Mouse (Mus musculus) MEL (cell line): ENCODE measurements around the gene Ddx54. TPM values are rescaled to one million over a fixed set of nuclear protein-coding genes. Genes with fewer than 3 reads are reported as not detected.

ENCODE experiments used
- DNase-seq: peaks from one replicate; pipeline ENCODE4 v3.0.0; 2011; ENCODE audit warnings: low read depth, low spot score
- H3K27ac ChIP-seq: 2 replicates; pipeline ENCODE4 v1.5.1; 2012; ENCODE audit warnings: low read depth, mild to moderate bottlenecking, control low read depth, low read length, moderate library complexity; ENCODE audit not compliant: control insufficient read depth
- H3K27me3 ChIP-seq, 2 experiments: fragments of 150-350 bp in 1 of 2; sonication (generic) in 1 of 2; 2 replicates each; pipeline ENCODE4 v1.6.1; 2012; ENCODE audit warnings: low read length in 2 of 2, mild to moderate bottlenecking in 2 of 2, improper control_type of control experiment in 1 of 2, moderate library complexity in 1 of 2; ENCODE audit not compliant: insufficient read depth in 2 of 2, control insufficient read depth in 1 of 2
- H3K36me3 ChIP-seq, 2 experiments: 2 replicates each; pipeline ENCODE4 v1.6.1; 2012 to 2014; ENCODE audit warnings: low read length in 2 of 2, improper control_type of control experiment in 1 of 2, inconsistent platforms in 1 of 2, mild to moderate bottlenecking in 1 of 2; ENCODE audit not compliant: insufficient read depth in 2 of 2, control insufficient read depth in 1 of 2
- H3K4me1 ChIP-seq, 2 experiments: fragments of 150-350 bp in 1 of 2; sonication (generic) in 1 of 2; 2 replicates each; pipeline ENCODE4 v1.6.1; 2012; ENCODE audit warnings: low read length in 2 of 2, improper control_type of control experiment in 1 of 2, mild to moderate bottlenecking in 1 of 2; ENCODE audit not compliant: insufficient read depth in 2 of 2, control insufficient read depth in 1 of 2
- H3K4me3 ChIP-seq, 2 experiments: fragments of 150-350 bp in 1 of 2; sonication (generic) in 1 of 2; 2 replicates each; pipeline ENCODE4 v1.5.1; 2012; ENCODE audit warnings: low read depth in 2 of 2, low read length in 2 of 2, mild to moderate bottlenecking in 2 of 2, moderate library complexity in 2 of 2, control low read depth in 1 of 2, improper control_type of control experiment in 1 of 2; ENCODE audit not compliant: control insufficient read depth in 1 of 2, insufficient read depth in 1 of 2
- H3K79me2 ChIP-seq: 2 replicates; pipeline ENCODE4 v1.6.1; 2012; ENCODE audit warnings: mild to moderate bottlenecking, low read length, moderate library complexity; ENCODE audit not compliant: control insufficient read depth, poor library complexity, insufficient read depth
- H3K9ac ChIP-seq: 2 replicates; pipeline ENCODE4 v1.6.1; 2012; ENCODE audit warnings: low read depth, mild to moderate bottlenecking, control low read depth, low read length, moderate library complexity; ENCODE audit not compliant: control insufficient read depth, poor library complexity, severe bottlenecking
- H3K9me3 ChIP-seq: fragments of 150-350 bp; sonication (generic); replicated peaks from 2 replicates; pipeline ENCODE4 v1.6.1; 2012; ENCODE audit warnings: mild to moderate bottlenecking, low read length, improper control_type of control experiment, moderate library complexity; ENCODE audit not compliant: insufficient read depth
- BHLHE40 ChIP-seq: IDR thresholded peaks from 2 replicates; pipeline ENCODE4 v1.6.1; 2012; ENCODE audit warnings: low read depth, mild to moderate bottlenecking, inconsistent platforms, low read length, improper control_type of control experiment, borderline replicate concordance
- CHD1 ChIP-seq: IDR thresholded peaks from 2 replicates; pipeline ENCODE4 v1.6.1; 2012; ENCODE audit warnings: low read depth, mild to moderate bottlenecking, inconsistent platforms, low read length, improper control_type of control experiment
- ELF1 ChIP-seq: IDR thresholded peaks from 2 replicates; pipeline ENCODE4 v1.6.1; 2014; ENCODE audit warnings: low read depth, mild to moderate bottlenecking, inconsistent platforms, low read length, improper control_type of control experiment, moderate library complexity
- ETS1 ChIP-seq: IDR thresholded peaks from 2 replicates; pipeline ENCODE4 v1.6.1; 2012; ENCODE audit warnings: low read depth, mild to moderate bottlenecking, inconsistent platforms, low read length, improper control_type of control experiment, moderate library complexity
- GABPA ChIP-seq: IDR thresholded peaks from 2 replicates; pipeline ENCODE4 v1.6.1; 2012; ENCODE audit warnings: low read depth, mild to moderate bottlenecking, inconsistent platforms, low read length, improper control_type of control experiment, moderate library complexity
- GATA1 ChIP-seq: IDR thresholded peaks from 2 replicates; pipeline ENCODE4 v1.6.1; 2011; ENCODE audit warnings: low read depth, low read length, improper control_type of control experiment
- HCFC1 ChIP-seq: IDR thresholded peaks from 2 replicates; pipeline ENCODE4 v1.6.1; 2012; ENCODE audit warnings: low read depth, mild to moderate bottlenecking, inconsistent platforms, low read length, improper control_type of control experiment, moderate library complexity
- KAT2A ChIP-seq: conservative IDR thresholded peaks from 2 replicates; pipeline ENCODE4 v1.6.1; 2012; ENCODE audit warnings: low read depth, low read length, improper control_type of control experiment, inconsistent platforms
- MAX ChIP-seq: IDR thresholded peaks from 2 replicates; pipeline ENCODE4 v1.6.1; 2011; ENCODE audit warnings: low read length, improper control_type of control experiment
- MEF2A ChIP-seq: IDR thresholded peaks from 2 replicates; pipeline ENCODE4 v1.6.1; 2014; ENCODE audit warnings: low read depth, mild to moderate bottlenecking, inconsistent platforms, low read length, improper control_type of control experiment; ENCODE audit not compliant: poor library complexity, insufficient replicate concordance, severe bottlenecking; ENCODE audit errors: extremely low read depth
- MYB ChIP-seq: IDR thresholded peaks from 2 replicates; pipeline ENCODE4 v1.6.1; 2011; ENCODE audit warnings: mild to moderate bottlenecking, low read depth, low read length, improper control_type of control experiment
- NELFE ChIP-seq: IDR thresholded peaks from 2 replicates; pipeline ENCODE4 v1.6.1; 2011; ENCODE audit warnings: low read depth, low read length, improper control_type of control experiment
- POLR2A ChIP-seq, 2 experiments: IDR thresholded peaks; 2 replicates each; pipeline ENCODE4 v1.6.1; 2011 to 2012; ENCODE audit warnings: low read length in 2 of 2, mild to moderate bottlenecking in 2 of 2, control low read depth in 1 of 2, improper control_type of control experiment in 1 of 2, low read depth in 1 of 2, moderate library complexity in 1 of 2; ENCODE audit not compliant: control insufficient read depth in 1 of 2, insufficient read depth in 1 of 2, poor library complexity in 1 of 2
- POLR2AphosphoS5 ChIP-seq: IDR thresholded peaks from 2 replicates; pipeline ENCODE4 v1.6.1; 2012; ENCODE audit warnings: low read depth, borderline replicate concordance, mild to moderate bottlenecking, inconsistent platforms, low read length, moderate library complexity, mixed read lengths
- RCOR1 ChIP-seq: IDR thresholded peaks from 2 replicates; pipeline ENCODE4 v1.6.1; 2012; ENCODE audit warnings: low read depth, mild to moderate bottlenecking, inconsistent platforms, low read length, improper control_type of control experiment
- SMC3 ChIP-seq: IDR thresholded peaks from 2 replicates; pipeline ENCODE4 v1.6.1; 2011; ENCODE audit warnings: low read depth, low read length, improper control_type of control experiment
- TCF12 ChIP-seq: IDR thresholded peaks from 2 replicates; pipeline ENCODE4 v1.6.1; 2014; ENCODE audit warnings: low read depth, mild to moderate bottlenecking, inconsistent platforms, low read length, improper control_type of control experiment, moderate library complexity
- UBTF ChIP-seq: IDR thresholded peaks from 2 replicates; pipeline ENCODE4 v1.6.1; 2012; ENCODE audit warnings: low read depth, mild to moderate bottlenecking, inconsistent platforms, low read length, improper control_type of control experiment, moderate library complexity, borderline replicate concordance; ENCODE audit not compliant: insufficient read depth
- USF2 ChIP-seq, 2 experiments: IDR thresholded peaks; 2 replicates each; pipeline ENCODE4 v1.6.1; 2011 to 2012; ENCODE audit warnings: improper control_type of control experiment in 2 of 2, low read length in 2 of 2, borderline replicate concordance in 1 of 2, inconsistent platforms in 1 of 2, low read depth in 1 of 2, mild to moderate bottlenecking in 1 of 2; ENCODE audit not compliant: insufficient read depth in 1 of 2
- ZC3H11A ChIP-seq: IDR thresholded peaks from 2 replicates; pipeline ENCODE4 v1.6.1; 2012; ENCODE audit warnings: low read depth, mild to moderate bottlenecking, inconsistent platforms, low read length, improper control_type of control experiment
- ZMIZ1 ChIP-seq: IDR thresholded peaks from 2 replicates; pipeline ENCODE4 v1.6.1; 2012; ENCODE audit warnings: low read depth, mild to moderate bottlenecking, inconsistent platforms, low read length, improper control_type of control experiment, moderate library complexity
- polyA plus RNA-seq, 2 experiments: library from polyadenylated mRNA; stranded (reverse) in 1 of 2; unstranded in 1 of 2; fragments of >175 nt in 1 of 2; fragments of >200 nt in 1 of 2; gene quantifications; 2 replicates each; pipeline versions ENCODE4 v1.2.1 to v1.2.4; 2012; ENCODE audit warnings: low replicate concordance in 2 of 2, low read depth in 1 of 2; ENCODE audit not compliant: insufficient read length in 2 of 2, insufficient read depth in 1 of 2, missing spikeins in 1 of 2
- total RNA-seq: library from RNA; depleted of rRNA; stranded (reverse); fragments of 300-350 nt; gene quantifications from 2 replicates; pipeline ENCODE4 v1.2.3, GENCODE M21; 2012

The Ddx54 gene
- total and polyA plus RNA-seq, 3 experiments, result 73.8 to 99.9 TPM; not detected in 1

- no peak for TF ChIP-seq CHD1
- TF ChIP-seq MEF2A, result no peak
- TF ChIP-seq GABPA, result no peak
- no peak for TF ChIP-seq POLR2AphosphoS5
- no peak for TF ChIP-seq ELF1
- no peak for TF ChIP-seq UBTF
- TF ChIP-seq ETS1, result no peak
- DNase-seq, result no peak
- Histone ChIP-seq H3K27ac (no peak within 1 kb of the TSS), H3K27me3 (no peaks in the 10 kb centered on the region; a peak in 1 of 4 replicates), H3K4me1 (no peaks in the 10 kb centered on the region), H3K4me3 (no peak within 1 kb of the TSS), H3K9me3 (no peaks in the 10 kb centered on the region), H3K9ac (no peak within 1 kb of the TSS), H3K79me2 (no peaks in the 10 kb centered on the region), H3K36me3 (no peaks in the 10 kb centered on the region)
These were observed 21.6 kb downstream of the Ddx54 start, which contains the start of gene Cfap73 for GRCm38 (mm10) chr5:120634131-120634530. Gene Cfap73 (minus strand): TSS chr5:120634235.

GRCm38 (mm10) chr5:120634860-120635259, 22.3 kb downstream of the Ddx54 start:
- TF ChIP-seq TCF12, result no peak
- no peak for TF ChIP-seq POLR2A (IDR thresholded peaks at IDR 0.05; ENCODE audit: control insufficient read depth in 1 of 2, insufficient read depth in 1 of 2, low read depth in 1 of 2, low read length in 2 of 2, poor library complexity in 1 of 2)
- no peak for TF ChIP-seq MYB
- TF ChIP-seq MAX, result no peak
- TF ChIP-seq HCFC1, result no peak
- TF ChIP-seq USF2 (IDR thresholded peaks at IDR 0.05; ENCODE audit: borderline replicate concordance in 1 of 2, insufficient read depth in 1 of 2, low read depth in 1 of 2, low read length in 2 of 2), result no peak
- TF ChIP-seq KAT2A, result no peak
- TF ChIP-seq RCOR1, result no peak
- no peak for TF ChIP-seq GATA1
- TF ChIP-seq ZMIZ1, result no peak
- no peak for TF ChIP-seq NELFE
- TF ChIP-seq SMC3, result no peak
- TF ChIP-seq ZC3H11A, result no peak
- TF ChIP-seq BHLHE40, result no peak
- Histone ChIP-seq H3K4me1 (no peaks in the 10 kb centered on the region), H3K79me2 (no peaks in the 10 kb centered on the region), H3K27me3 (no peaks in the 10 kb centered on the region; a peak in 1 of 4 replicates), H3K9ac (no peak overlapping the region), H3K36me3 (no peaks in the 10 kb centered on the region), H3K27ac (no peak overlapping the region), H3K4me3 (no peak overlapping the region), H3K9me3 (no peaks in the 10 kb centered on the region)
- no peak for DNase-seq
